Mouse (Mus musculus) heart, embryonic 13.5 days (tissue): ENCODE measurements at regions not wholly inside any gene's neighbourhood (a gene's known extent, or its start where the extent isn't known, plus 50 kb on each side); places are given as distances from the start of the nearest gene placed in this dataset.

Source experiments
- ATAC-seq: fragments of 200-750 bp; cut with Nextera tagmentation; 2 replicates; pipeline ENCODE4 v1.8.0; 2017; ENCODE audit warnings: moderate TSS enrichment; ENCODE audit not compliant: insufficient number of reproducible peaks, low FRiP score, low TSS enrichment; ENCODE audit errors: extremely low read depth
- H3K27ac ChIP-seq: fragments of 300-500 bp; sonication (generic); replicated peaks from 2 replicates; pipeline ENCODE4 v1.5.1; 2015; ENCODE audit warnings: moderate library complexity, mild to moderate bottlenecking, inconsistent platforms
- H3K27me3 ChIP-seq: fragments of 300-500 bp; sonication (generic); replicated peaks from 2 replicates; pipeline ENCODE4 v1.6.1; 2015; ENCODE audit warnings: mild to moderate bottlenecking, inconsistent platforms
- H3K36me3 ChIP-seq: fragments of 300-500 bp; sonication (generic); 2 replicates; pipeline ENCODE4 v1.6.1; 2015; ENCODE audit warnings: mild to moderate bottlenecking, inconsistent platforms
- H3K4me1 ChIP-seq: fragments of 300-500 bp; sonication (generic); 2 replicates; pipeline ENCODE4 v1.6.1; 2015; ENCODE audit warnings: inconsistent platforms
- H3K4me2 ChIP-seq: fragments of 300-500 bp; sonication (generic); 2 replicates; pipeline ENCODE4 v1.6.1; 2015; ENCODE audit warnings: inconsistent platforms, mild to moderate bottlenecking, moderate library complexity
- H3K4me3 ChIP-seq: fragments of 300-500 bp; sonication (generic); 2 replicates; pipeline ENCODE4 v1.5.1; 2015; ENCODE audit warnings: moderate library complexity, mild to moderate bottlenecking, inconsistent platforms
- H3K9ac ChIP-seq: fragments of 300-500 bp; sonication (generic); 2 replicates; pipeline ENCODE4 v1.6.1; 2015; ENCODE audit warnings: inconsistent platforms, mild to moderate bottlenecking, moderate library complexity
- H3K9me3 ChIP-seq: fragments of 300-500 bp; sonication (generic); 2 replicates; pipeline ENCODE4 v1.6.1; 2016; ENCODE audit warnings: inconsistent platforms
- WGBS: fragments of 180-500 bp; shearing (Covaris S2); methylation state at CpG from one replicate; pipeline ENCODE4 v1.1.7; 2015; ENCODE audit warnings: mixed read lengths; 5-methylcytosine and 5-hydroxymethylcytosine counted together

GRCm38 (mm10) chr9:66646226-66646625 lies 53.3 kb upstream of the Usp3 start:
- 9% methylated on average over 7 of the region's 7 CpGs for WGBS
- Histone ChIP-seq H3K27me3 (no peaks in the 10 kb centered on the region), H3K9ac (no peak overlapping the region), H3K9me3 (no peaks in the 10 kb centered on the region), H3K4me2 (no peak overlapping the region), H3K4me3 (no peak overlapping the region), H3K4me1 (peaks cover 4% of the 10 kb centered on the region), H3K27ac (no peak overlapping the region), H3K36me3 (no peaks in the 10 kb centered on the region)
- no peak; the same call in 1 of the 2 replicates for ATAC-seq

- H3K27me3 ChIP-seq = no peaks in the 10 kb centered on the region
- H3K36me3 ChIP-seq = no peaks in the 10 kb centered on the region
- no peaks in the 10 kb centered on the region for H3K9me3 ChIP-seq
- no peak for ATAC-seq
- H3K4me1 ChIP-seq = peaks cover 11% of the 10 kb centered on the region
- H3K27ac ChIP-seq = no peak overlapping the region
- peak overlapping the region; percentile 45 for H3K4me2 ChIP-seq
- no peak overlapping the region; the same call in 1 of the 2 replicates for H3K4me3 ChIP-seq
- WGBS = 32% methylated on average over 6 of the region's 6 CpGs
- H3K9ac ChIP-seq = no peak overlapping the region
These were observed 58.4 kb upstream of the Usp3 start for GRCm38 (mm10) chr9:66651306-66651705.

- Histone ChIP-seq H3K9me3 (no peaks in the 10 kb centered on the region), H3K4me2 (no peak overlapping the region), H3K9ac (no peak overlapping the region), H3K27ac (no peak overlapping the region), H3K4me3 (no peak overlapping the region), H3K36me3 (no peaks in the 10 kb centered on the region), H3K4me1 (peaks cover 9% of the 10 kb centered on the region), H3K27me3 (no peaks in the 10 kb centered on the region)
- WGBS = 78% methylated on average over 7 of the region's 7 CpGs
- ATAC-seq = no peak
These were observed 56.2 kb upstream of the Car12 start for GRCm38 (mm10) chr9:66657116-66657758.

DNA sequence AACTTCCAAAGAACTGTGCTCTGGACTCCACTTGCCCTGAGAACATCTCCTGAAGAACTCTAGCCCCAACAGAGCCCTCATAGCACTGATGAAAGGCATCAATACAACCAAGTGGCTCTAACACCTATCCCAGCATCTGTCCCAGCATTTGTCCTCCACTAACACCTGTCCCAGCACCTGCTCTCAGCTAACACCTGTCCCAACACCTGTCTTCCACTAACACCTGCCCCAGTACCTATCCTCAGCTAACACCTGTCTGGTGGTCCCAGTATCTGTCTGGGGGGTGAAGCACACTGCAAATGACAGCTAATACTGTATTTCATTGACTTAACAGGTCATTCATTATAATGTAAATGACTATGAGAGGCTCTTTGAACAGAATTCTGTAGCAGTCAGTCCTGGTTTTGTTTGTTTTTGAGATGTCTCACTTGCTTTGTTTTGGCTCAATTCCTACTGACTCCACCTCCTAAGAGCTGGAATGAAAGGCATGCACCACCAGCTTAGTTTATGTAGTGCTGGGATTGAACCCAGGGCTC lies 54.7 kb upstream of the Car12 start:
- Histone ChIP-seq H3K4me1 (peaks cover 9% of the 10 kb centered on the region), H3K4me3 (no peak overlapping the region), H3K9ac (no peak overlapping the region), H3K27ac (no peak overlapping the region), H3K27me3 (no peaks in the 10 kb centered on the region), H3K36me3 (no peaks in the 10 kb centered on the region), H3K4me2 (no peak overlapping the region), H3K9me3 (no peaks in the 10 kb centered on the region)
- no peak for ATAC-seq

GRCm38 (mm10) chr9:66659781-66660445 lies 53.6 kb upstream of the Car12 start:
- no peak for ATAC-seq
- 53% methylated on average over 11 of the region's 11 CpGs for WGBS

GRCm38 (mm10) chr9:66661596-66661995 lies 51.9 kb upstream of the Car12 start:
- no peak for ATAC-seq
- WGBS = 70% methylated on average over 7 of the region's 7 CpGs
- no peaks in the 10 kb centered on the region for H3K27me3 ChIP-seq
- H3K4me1 ChIP-seq = peaks cover 21% of the 10 kb centered on the region
- no peaks in the 10 kb centered on the region for H3K36me3 ChIP-seq
- H3K9ac ChIP-seq = no peak overlapping the region
- H3K4me3 ChIP-seq = no peak overlapping the region
- H3K4me2 ChIP-seq = no peak overlapping the region
- no peaks in the 10 kb centered on the region for H3K9me3 ChIP-seq
- no peak overlapping the region for H3K27ac ChIP-seq

More at GRCm38 (mm10) chr9:66659781-66660445, 53.6 kb upstream of the Car12 start:
- Histone ChIP-seq H3K36me3 (no peaks in the 10 kb centered on the region), H3K4me1 (peaks cover 9% of the 10 kb centered on the region), H3K9me3 (no peaks in the 10 kb centered on the region), H3K4me3 (no peak overlapping the region), H3K9ac (no peak overlapping the region), H3K27me3 (no peaks in the 10 kb centered on the region), H3K27ac (no peak overlapping the region), H3K4me2 (no peak overlapping the region)

DNA sequence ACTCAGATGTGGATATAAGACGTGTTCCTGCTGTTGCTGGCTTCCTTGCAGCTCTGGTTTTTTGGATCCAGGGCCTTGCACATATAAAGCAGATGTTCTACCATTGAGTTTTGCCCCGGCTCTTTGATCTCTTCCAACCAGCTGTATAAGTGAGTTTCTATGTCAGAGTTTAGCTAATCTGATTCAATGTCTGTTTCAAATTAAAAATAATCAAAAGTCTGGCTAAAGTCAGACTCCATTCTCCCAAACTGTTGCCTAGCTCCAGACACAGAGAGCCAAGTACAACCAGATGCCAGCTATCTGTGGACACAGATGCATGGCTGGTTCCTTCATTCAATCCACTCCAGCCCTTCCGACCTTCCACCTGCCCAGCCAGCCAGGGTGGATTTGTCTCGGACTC lies 51.0 kb upstream of the Car12 start:
- Histone ChIP-seq H3K4me3 (no peak overlapping the region), H3K36me3 (no peaks in the 10 kb centered on the region), H3K4me2 (no peak overlapping the region), H3K9ac (no peak overlapping the region), H3K4me1 (peaks cover 23% of the 10 kb centered on the region), H3K9me3 (no peaks in the 10 kb centered on the region), H3K27me3 (no peaks in the 10 kb centered on the region), H3K27ac (no peak overlapping the region)
- ATAC-seq = no peak
- WGBS = 64% methylated on average over 4 of the region's 4 CpGs
